Mouse (Mus musculus) liver, adult 2 months (tissue): ENCODE data around the gene Ptprm.

Experiments used
- CTCF ChIP-seq: fragments of 200-500 bp; IDR thresholded peaks from 2 replicates; pipeline ENCODE4 v1.5.1; 2011; ENCODE audit warnings: low read depth, low read length, control low read depth
- POLR2A ChIP-seq: fragments of 200-500 bp; IDR thresholded peaks from 2 replicates; pipeline ENCODE4 v1.6.1; 2011; ENCODE audit warnings: low read length, control low read depth; ENCODE audit not compliant: insufficient read depth; ENCODE audit errors: extremely low read depth

DNA sequence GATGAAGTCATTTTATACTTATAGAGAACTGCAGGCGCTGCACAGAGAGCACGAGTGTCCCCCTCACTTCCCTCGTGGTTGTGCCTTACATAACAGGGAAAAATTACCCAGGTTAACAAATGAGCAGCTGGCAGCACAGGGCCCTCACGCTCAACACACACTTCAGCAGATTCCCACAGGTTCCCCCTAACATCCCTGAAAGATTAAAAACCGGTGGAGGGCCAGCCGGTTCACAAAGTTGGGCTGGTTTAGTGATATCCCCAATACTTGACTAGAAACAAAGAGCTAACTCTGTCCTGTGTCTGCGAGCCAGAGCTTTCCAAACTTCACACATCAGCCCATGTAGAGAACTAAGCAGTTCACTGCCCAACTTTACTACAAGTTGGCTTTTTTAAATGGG, 3.7 kb downstream of the Ptprm start:
- TF ChIP-seq CTCF = no peak
- no peak for TF ChIP-seq POLR2A
